Mouse (Mus musculus): ENCODE data around the gene Ctdnep1. TPM values are rescaled to one million over a fixed set of nuclear protein-coding genes. Genes with fewer than 3 reads are reported as not detected.

Ctdnep1 gene
- polyA plus RNA-seq, 1 experiment: 133 TPM

DNA sequence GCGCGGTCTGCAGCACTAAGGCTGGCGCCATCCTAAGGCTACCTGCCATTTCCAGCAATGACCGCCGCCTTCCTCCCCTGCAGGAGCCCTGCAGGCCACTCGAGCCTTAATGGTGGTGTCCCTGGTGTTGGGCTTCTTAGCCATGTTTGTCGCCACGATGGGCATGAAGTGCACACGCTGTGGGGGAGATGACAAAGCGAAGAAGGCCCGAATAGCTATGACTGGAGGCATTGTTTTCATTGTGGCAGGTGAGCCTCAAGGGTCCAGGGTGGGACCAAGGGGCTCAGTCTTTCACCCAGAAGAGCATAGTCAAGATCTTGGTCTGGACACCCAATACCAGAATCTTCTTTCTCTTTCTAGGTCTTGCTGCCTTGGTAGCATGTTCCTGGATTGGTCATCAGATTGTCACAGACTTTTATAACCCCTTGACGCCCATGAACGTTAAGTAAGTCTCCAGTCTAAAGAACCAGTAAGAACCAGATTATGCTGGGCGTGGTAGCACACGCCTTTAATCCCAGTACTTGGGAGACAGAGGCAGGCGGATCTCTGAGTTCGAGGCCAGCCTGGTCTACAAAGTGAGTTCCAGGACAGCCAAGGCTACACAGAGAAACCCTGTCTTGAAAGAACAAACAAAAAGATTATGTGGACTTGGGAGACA, 14.0 kb upstream of the Ctdnep1 start:
- peaks cover 7% of the 10 kb centered on the region; the same call in 1 of the 2 replicates for H3K4me1 ChIP-seq (replicated peaks; ENCODE audit: control insufficient read depth, insufficient read depth, low read length)
- peaks cover 18% of the 10 kb centered on the region; the same call in 1 of the 2 replicates for H3K27me3 ChIP-seq (ENCODE audit: control insufficient read depth, insufficient read depth, low read length)
- H3K4me3 ChIP-seq (ENCODE audit: control insufficient read depth, insufficient read depth, low read length): no peak overlapping the region
- 47% methylated on average over 17 of the region's 17 CpGs for WGBS
- no peaks in the 10 kb centered on the region; the same call in 1 of the 2 replicates for H3K36me3 ChIP-seq (ENCODE audit: control insufficient read depth, insufficient read depth, low read length)
- DNase-seq: no peak
- no peak overlapping the region for H3K27ac ChIP-seq (ENCODE audit: control insufficient read depth, insufficient read depth, low read length)
- TF ChIP-seq POLR2A (IDR thresholded peaks at IDR 0.05; ENCODE audit: control insufficient read depth, extremely low read depth, insufficient read depth, low read length, poor library complexity) (no peak), CTCF (IDR thresholded peaks at IDR 0.05; ENCODE audit: borderline replicate concordance, control insufficient read depth, extremely low read depth, insufficient read depth, low read length, poor library complexity) (no peak)

DNA sequence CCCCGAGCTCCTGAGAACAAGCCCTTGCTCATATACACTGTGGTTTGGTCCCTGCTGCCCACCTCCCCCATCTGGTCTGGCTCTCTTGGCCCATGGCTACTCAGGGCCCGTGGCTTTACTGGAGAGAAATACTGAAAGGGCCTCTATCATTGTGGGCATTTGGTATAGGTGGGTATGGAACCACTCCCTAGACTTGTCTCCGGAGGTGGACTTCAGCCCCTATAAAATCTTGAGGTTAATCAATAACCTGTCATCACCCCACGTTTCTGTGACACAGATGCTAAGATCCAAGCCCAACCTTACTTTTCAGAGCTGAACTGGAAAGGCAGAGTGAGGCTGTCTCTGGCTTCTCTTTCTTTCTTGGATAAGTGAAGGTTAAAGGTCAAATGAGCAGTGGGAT, 12.2 kb upstream of the Ctdnep1 start:
- Histone ChIP-seq H3K27me3 (ENCODE audit: control insufficient read depth, insufficient read depth, low read length) (peaks cover 18% of the 10 kb centered on the region; the same call in 1 of the 2 replicates), H3K27ac (ENCODE audit: control insufficient read depth, insufficient read depth, low read length) (no peak overlapping the region), H3K4me1 (replicated peaks; ENCODE audit: control insufficient read depth, insufficient read depth, low read length) (peaks cover 7% of the 10 kb centered on the region; the same call in 1 of the 2 replicates), H3K4me3 (ENCODE audit: control insufficient read depth, insufficient read depth, low read length) (no peak overlapping the region), H3K36me3 (ENCODE audit: control insufficient read depth, insufficient read depth, low read length) (peaks cover 5% of the 10 kb centered on the region)
- 91% methylated on average over 4 of the region's 4 CpGs for WGBS
- no peak for TF ChIP-seq POLR2A (IDR thresholded peaks at IDR 0.05; ENCODE audit: control insufficient read depth, extremely low read depth, insufficient read depth, low read length, poor library complexity)
- TF ChIP-seq CTCF (IDR thresholded peaks at IDR 0.05; ENCODE audit: borderline replicate concordance, control insufficient read depth, extremely low read depth, insufficient read depth, low read length, poor library complexity): no peak
- DNase-seq: no peak

DNA sequence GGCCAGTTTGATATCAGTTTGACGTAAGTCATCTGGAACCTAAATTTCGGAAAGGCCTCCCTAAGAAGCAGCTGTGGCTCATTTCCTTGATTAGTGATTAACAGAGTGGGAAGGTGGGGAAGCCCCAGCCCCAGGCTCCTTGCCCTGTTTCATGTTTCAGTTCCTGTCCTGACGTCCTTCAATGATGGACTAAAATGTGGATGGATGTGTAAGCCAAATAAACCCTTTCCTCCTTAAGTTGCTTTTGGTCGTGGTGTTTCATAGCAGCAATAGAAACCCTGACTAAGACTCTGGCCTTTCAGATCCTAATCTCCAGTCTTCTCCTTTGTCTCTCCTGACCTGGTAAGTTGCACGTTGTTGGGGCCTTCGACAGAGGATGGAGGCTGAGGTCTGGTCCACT, 10.7 kb upstream of the Ctdnep1 start:
- peaks cover 14% of the 10 kb centered on the region; the same call in 1 of the 2 replicates for H3K27me3 ChIP-seq (ENCODE audit: control insufficient read depth, insufficient read depth, low read length)
- no peak overlapping the region for H3K27ac ChIP-seq (ENCODE audit: control insufficient read depth, insufficient read depth, low read length)
- peaks cover 9% of the 10 kb centered on the region for H3K36me3 ChIP-seq (ENCODE audit: control insufficient read depth, insufficient read depth, low read length)
- WGBS: 93% methylated on average over 6 of the region's 6 CpGs
- peaks cover 6% of the 10 kb centered on the region; the same call in 1 of the 2 replicates for H3K4me1 ChIP-seq (replicated peaks; ENCODE audit: control insufficient read depth, insufficient read depth, low read length)
- TF ChIP-seq POLR2A (IDR thresholded peaks at IDR 0.05; ENCODE audit: control insufficient read depth, extremely low read depth, insufficient read depth, low read length, poor library complexity) (no peak), CTCF (IDR thresholded peaks at IDR 0.05; ENCODE audit: borderline replicate concordance, control insufficient read depth, extremely low read depth, insufficient read depth, low read length, poor library complexity) (no peak)
- DNase-seq: no peak
- no peak overlapping the region for H3K4me3 ChIP-seq (ENCODE audit: control insufficient read depth, insufficient read depth, low read length)

DNA sequence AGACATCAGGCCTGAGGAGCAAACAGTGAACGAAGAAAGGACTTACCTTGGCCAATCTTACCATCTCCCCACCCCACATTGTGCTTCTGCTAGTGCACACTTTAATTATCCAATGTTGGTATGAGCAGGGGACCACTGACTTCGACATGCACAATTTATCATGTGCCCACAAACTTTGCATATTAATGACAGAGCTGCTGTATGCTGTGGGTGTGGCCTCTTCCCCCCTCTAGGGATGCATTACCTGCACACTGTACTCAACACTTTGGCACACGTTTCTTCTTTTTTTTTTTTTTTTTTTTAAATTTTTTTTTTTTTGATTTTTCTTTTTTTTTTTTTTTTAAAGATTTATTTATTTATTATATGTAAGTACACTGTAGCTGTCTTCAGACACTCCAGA, 10.2 kb upstream of the Ctdnep1 start:
- Histone ChIP-seq H3K36me3 (ENCODE audit: control insufficient read depth, insufficient read depth, low read length) (peaks cover 9% of the 10 kb centered on the region), H3K27ac (ENCODE audit: control insufficient read depth, insufficient read depth, low read length) (no peak overlapping the region), H3K27me3 (ENCODE audit: control insufficient read depth, insufficient read depth, low read length) (peaks cover 11% of the 10 kb centered on the region; the same call in 1 of the 2 replicates), H3K4me1 (replicated peaks; ENCODE audit: control insufficient read depth, insufficient read depth, low read length) (peaks cover 3% of the 10 kb centered on the region; the same call in 1 of the 2 replicates), H3K4me3 (ENCODE audit: control insufficient read depth, insufficient read depth, low read length) (no peak overlapping the region)
- 78% methylated on average over 3 of the region's 3 CpGs for WGBS
- TF ChIP-seq POLR2A (IDR thresholded peaks at IDR 0.05; ENCODE audit: control insufficient read depth, extremely low read depth, insufficient read depth, low read length, poor library complexity): no peak
- TF ChIP-seq CTCF (IDR thresholded peaks at IDR 0.05; ENCODE audit: borderline replicate concordance, control insufficient read depth, extremely low read depth, insufficient read depth, low read length, poor library complexity): no peak
- DNase-seq: no peak

DNA sequence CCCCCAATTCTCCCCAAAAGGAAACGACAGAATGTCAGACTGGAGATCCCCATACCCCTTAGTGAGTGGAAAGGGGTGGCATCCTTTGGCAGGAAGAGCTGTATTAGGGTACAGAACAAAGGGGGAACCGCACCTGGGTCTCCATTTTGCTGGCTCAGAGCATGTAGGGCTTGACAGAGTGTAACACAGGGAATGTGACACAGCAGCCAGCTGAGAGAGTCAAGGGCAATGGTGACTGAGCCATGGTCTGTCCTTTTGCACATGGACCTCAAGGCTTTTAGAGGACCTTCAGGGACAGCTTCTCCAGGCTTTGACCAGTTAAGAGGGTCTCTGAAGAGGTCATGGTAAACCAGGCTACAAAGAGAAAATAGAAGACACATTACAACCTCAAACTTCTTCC, 6.0 kb upstream of the Ctdnep1 start:
- TF ChIP-seq POLR2A (IDR thresholded peaks at IDR 0.05; ENCODE audit: control insufficient read depth, extremely low read depth, insufficient read depth, low read length, poor library complexity): no peak
- TF ChIP-seq CTCF (IDR thresholded peaks at IDR 0.05; ENCODE audit: borderline replicate concordance, control insufficient read depth, extremely low read depth, insufficient read depth, low read length, poor library complexity): no peak
- no peak overlapping the region for H3K27ac ChIP-seq (ENCODE audit: control insufficient read depth, insufficient read depth, low read length)
- peaks cover 9% of the 10 kb centered on the region for H3K36me3 ChIP-seq (ENCODE audit: control insufficient read depth, insufficient read depth, low read length)
- H3K4me1 ChIP-seq (replicated peaks; ENCODE audit: control insufficient read depth, insufficient read depth, low read length): peaks cover 3% of the 10 kb centered on the region
- no peaks in the 10 kb centered on the region for H3K27me3 ChIP-seq (ENCODE audit: control insufficient read depth, insufficient read depth, low read length)
- WGBS: 100% methylated on average over 2 of the region's 2 CpGs
- DNase-seq: no peak
- no peak overlapping the region for H3K4me3 ChIP-seq (ENCODE audit: control insufficient read depth, insufficient read depth, low read length)

DNA sequence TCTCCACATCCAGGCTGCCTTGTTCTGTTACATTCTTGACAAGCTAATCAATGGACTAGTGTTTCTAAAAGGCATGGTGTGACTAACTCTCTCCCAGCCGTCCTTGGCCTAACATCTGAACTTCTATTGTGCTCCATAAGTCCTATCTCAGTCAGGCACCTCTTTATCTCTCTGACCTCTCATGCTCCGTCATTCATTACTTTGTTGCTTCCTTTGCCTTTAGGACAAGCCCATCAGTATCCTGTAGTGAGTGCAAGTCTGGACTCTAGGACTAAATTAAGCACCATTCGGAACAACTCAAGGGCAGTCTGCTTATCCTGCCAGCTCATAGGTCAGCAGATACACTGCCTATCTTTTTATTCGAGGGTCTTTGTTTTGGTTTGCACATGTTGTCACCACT, 4.7 kb upstream of the Ctdnep1 start:
- 94% methylated on average over 4 of the region's 4 CpGs for WGBS
- Histone ChIP-seq H3K36me3 (ENCODE audit: control insufficient read depth, insufficient read depth, low read length) (peaks cover 9% of the 10 kb centered on the region), H3K27ac (ENCODE audit: control insufficient read depth, insufficient read depth, low read length) (no peak overlapping the region), H3K27me3 (ENCODE audit: control insufficient read depth, insufficient read depth, low read length) (no peaks in the 10 kb centered on the region), H3K4me1 (replicated peaks; ENCODE audit: control insufficient read depth, insufficient read depth, low read length) (peaks cover 4% of the 10 kb centered on the region), H3K4me3 (ENCODE audit: control insufficient read depth, insufficient read depth, low read length) (no peak overlapping the region)
- TF ChIP-seq CTCF (IDR thresholded peaks at IDR 0.05; ENCODE audit: borderline replicate concordance, control insufficient read depth, extremely low read depth, insufficient read depth, low read length, poor library complexity) (no peak), POLR2A (IDR thresholded peaks at IDR 0.05; ENCODE audit: control insufficient read depth, extremely low read depth, insufficient read depth, low read length, poor library complexity) (no peak)
- DNase-seq: no peak
